Mouse (Mus musculus): Measurements from ENCODE around the gene Cpt1a.

Gene Cpt1a

GRCm38 (mm10) chr19:3374028-3374427, 51.9 kb downstream of the Cpt1a start:
- no peak for DNase-seq

- no peak for DNase-seq
Measured at GRCm38 (mm10) chr19:3375945-3376495, 53.9 kb downstream of the Cpt1a start.

GRCm38 (mm10) chr19:3376966-3377715, 55.0 kb downstream of the Cpt1a start:
- DNase-seq: peak; percentile 39

- no peak for DNase-seq
Measured at GRCm38 (mm10) chr19:3378614-3379013, 56.5 kb downstream of the Cpt1a start.

- DNase-seq: peak; percentile 31
Measured at GRCm38 (mm10) chr19:3388061-3388460, 65.9 kb downstream of the Cpt1a start.

- DNase-seq: peak; percentile 96
Measured at GRCm38 (mm10) chr19:3388629-3389057, 66.5 kb downstream of the Cpt1a start, which contains the start of gene Tesmin. Tesmin (plus strand) TSS chr19:3388857.

- DNase-seq: peak; percentile 94
Measured at GRCm38 (mm10) chr19:3389089-3389488, 67.0 kb downstream of the Cpt1a start.

GRCm38 (mm10) chr19:3392384-3392783, 70.2 kb downstream of the Cpt1a start:
- DNase-seq: no peak

- no peak for DNase-seq
Measured at GRCm38 (mm10) chr19:3394216-3394615, 72.1 kb downstream of the Cpt1a start.

GRCm38 (mm10) chr19:3400057-3400456, 77.9 kb downstream of the Cpt1a start:
- DNase-seq: no peak

GRCm38 (mm10) chr19:3401504-3401903, 79.4 kb downstream of the Cpt1a start:
- DNase-seq: no peak

- no peak for DNase-seq
Measured at GRCm38 (mm10) chr19:3401943-3402342, 79.8 kb downstream of the Cpt1a start.

- DNase-seq: no peak
Measured at GRCm38 (mm10) chr19:3402390-3402789, 80.3 kb downstream of the Cpt1a start.

GRCm38 (mm10) chr19:3404030-3404429, 81.9 kb downstream of the Cpt1a start:
- no peak for DNase-seq

- DNase-seq: no peak
Measured at GRCm38 (mm10) chr19:3405531-3406281, 83.6 kb downstream of the Cpt1a start.

- peak; percentile 59 for DNase-seq
Measured at GRCm38 (mm10) chr19:3414268-3414733, 92.2 kb downstream of the Cpt1a start, which contains the start of gene Gal. Gal (minus strand) TSS chr19:3414544.

GRCm38 (mm10) chr19:3419251-3419650, 97.1 kb downstream of the Cpt1a start:
- no peak for DNase-seq

- DNase-seq: no peak
Measured at GRCm38 (mm10) chr19:3422488-3422887, 100.4 kb downstream of the Cpt1a start.

- DNase-seq: peak; percentile 13
Measured at GRCm38 (mm10) chr19:3422981-3423380, 100.8 kb downstream of the Cpt1a start.

GRCm38 (mm10) chr19:3424214-3424613, 102.1 kb downstream of the Cpt1a start:
- DNase-seq: no peak

- DNase-seq: no peak
Measured at GRCm38 (mm10) chr19:3428057-3428830, 106.1 kb downstream of the Cpt1a start.

GRCm38 (mm10) chr19:3429156-3429816, 107.2 kb downstream of the Cpt1a start:
- peak; percentile 29 for DNase-seq

Measured in kidney, postnatal 10 days (tissue).